Mouse (Mus musculus) spleen, postnatal 0 days (tissue): ENCODE measurements around the gene Hist2h2aa2. TPM values are rescaled to one million over a fixed set of nuclear protein-coding genes. Genes with fewer than 3 reads are reported as not detected.

ENCODE experiments used
- polyA plus RNA-seq: library from polyadenylated mRNA; unstranded; fragments of >200 nt; fragmentation: Nextera tagmentation; extraction: Ambion mirVana; gene quantifications from 2 replicates; pipeline ENCODE4 v1.2.1, GENCODE M21; 2015

The Hist2h2aa2 gene
- polyA plus RNA-seq: 186 and 191 TPM in 2 replicates

GRCm38 (mm10) chr3:96239949-96240798, at the start of gene Hist2h2aa2:
Hist2h2aa2 (minus strand) TSS chr3:96240276.

GRCm38 (mm10) chr3:96269511-96270474, 29.7 kb upstream of the Hist2h2aa2 start, which contains the start of gene Hist2h2bb:
Hist2h2bb (plus strand) TSS chr3:96269752.

GRCm38 (mm10) chr3:96268051-96268775, 28.1 kb upstream of the Hist2h2aa2 start, which contains the start of gene Hist2h3b:
Hist2h3b (plus strand) TSS chr3:96268654.

GRCm38 (mm10) chr3:96262979-96263550, 23.0 kb upstream of the Hist2h2aa2 start, which contains the start of gene Hist2h4:
Hist2h4 (minus strand) TSS chr3:96263311.

GRCm38 (mm10) chr3:96246427-96246856, 6.4 kb upstream of the Hist2h2aa2 start, which contains the start of gene Hist2h3c1:
Hist2h3c1 (plus strand) TSS chr3:96246685.

GRCm38 (mm10) chr3:96245003-96245886, 5.2 kb upstream of the Hist2h2aa2 start, which contains the start of gene Hist2h2aa1:
Hist2h2aa1 (plus strand) TSS chr3:96245497.

GRCm38 (mm10) chr3:96238954-96239793, 902 bp downstream of the Hist2h2aa2 start, which contains the start of gene Hist2h3c2:
Hist2h3c2 (minus strand) TSS chr3:96239127.

GRCm38 (mm10) chr3:96220765-96221639, 19.1 kb downstream of the Hist2h2aa2 start, which contains the start of the genes Hist2h2ac and Hist2h2be:
Hist2h2ac (minus strand) TSS chr3:96220880.
Hist2h2be (plus strand) TSS chr3:96221119.

GRCm38 (mm10) chr3:96219661-96220130, 20.4 kb downstream of the Hist2h2aa2 start, which contains the start of the genes Bola1 and Hist2h2ab:
Bola1 (minus strand) TSS chr3:96219709.
Hist2h2ab (plus strand) TSS chr3:96219865.

Other genes with a start within 250 kb of the Hist2h2aa2 start
- 16.2 and 21.1 TPM in 2 replicates for gene Plekho1, start 244.3 kb downstream of the Hist2h2aa2 start, polyA plus RNA-seq
- 23.9 and 26.4 TPM in 2 replicates for gene Vps45, start 181.8 kb downstream of the Hist2h2aa2 start, polyA plus RNA-seq
- 11.7 and 13.6 TPM in 2 replicates for gene Otud7b, start 135.7 kb downstream of the Hist2h2aa2 start, polyA plus RNA-seq
- 3.3 and 5.4 TPM in 2 replicates for gene Mtmr11, start 78.3 kb downstream of the Hist2h2aa2 start, polyA plus RNA-seq
- 77.0 and 80.7 TPM in 2 replicates for gene Sf3b4, start 67.9 kb downstream of the Hist2h2aa2 start, polyA plus RNA-seq
- gene Sv2a, start 59.1 kb downstream of the Hist2h2aa2 start, polyA plus RNA-seq: 0.94 and 1.4 TPM in 2 replicates
- gene Bola1, start 20.6 kb downstream of the Hist2h2aa2 start, polyA plus RNA-seq: 63.3 and 67.3 TPM in 2 replicates
- 1.0 TPM in 1 of 2 replicates, not detected in the other for gene Hist2h2ab, start 20.4 kb downstream of the Hist2h2aa2 start, polyA plus RNA-seq
- 26.4 and 35.3 TPM in 2 replicates for gene Hist2h2ac, start 19.4 kb downstream of the Hist2h2aa2 start, polyA plus RNA-seq
- gene Hist2h2be, start 19.2 kb downstream of the Hist2h2aa2 start, polyA plus RNA-seq: 5.3 and 7.1 TPM in 2 replicates
- 23.0 and 25.0 TPM in 2 replicates for gene Hist2h3c2, start 1.1 kb downstream of the Hist2h2aa2 start, polyA plus RNA-seq
- gene Hist2h2aa1, start 5.2 kb upstream of the Hist2h2aa2 start, polyA plus RNA-seq: 81.9 and 88.4 TPM in 2 replicates
- gene Hist2h3c1, start 6.4 kb upstream of the Hist2h2aa2 start, polyA plus RNA-seq: 1.7 and 4.4 TPM in 2 replicates
- 105 and 133 TPM in 2 replicates for gene Hist2h4, start 23.0 kb upstream of the Hist2h2aa2 start, polyA plus RNA-seq
- gene Hist2h3b, start 28.4 kb upstream of the Hist2h2aa2 start, polyA plus RNA-seq: 216 and 277 TPM in 2 replicates
- gene Hist2h2bb, start 29.5 kb upstream of the Hist2h2aa2 start, polyA plus RNA-seq: 27.1 and 37.8 TPM in 2 replicates
- 4.8 and 7.0 TPM in 2 replicates for gene Fcgr1, start 53.7 kb upstream of the Hist2h2aa2 start, polyA plus RNA-seq
- gene BC107364, start 212.0 kb upstream of the Hist2h2aa2 start, polyA plus RNA-seq: not detected in 2 replicates